Mouse (Mus musculus) stomach, embryonic 14.5 days (tissue): Measurements from ENCODE around the gene Gm3646. TPM values are rescaled to one million over a fixed set of nuclear protein-coding genes. Genes with fewer than 3 reads are reported as not detected.

ENCODE experiments used
- ATAC-seq: fragments of 200-750 bp; cut with Nextera tagmentation; 2 replicates; pipeline ENCODE4 v1.8.0; 2017; ENCODE audit warnings: low read depth, moderate TSS enrichment; ENCODE audit not compliant: insufficient number of reproducible peaks, insufficient read depth, low FRiP score
- H3K27ac ChIP-seq: fragments of 300-500 bp; sonication (generic); 2 replicates; pipeline ENCODE4 v1.5.1; 2014; ENCODE audit warnings: mild to moderate bottlenecking, low read length, moderate library complexity, mixed read lengths
- H3K27me3 ChIP-seq: fragments of 300-500 bp; sonication (generic); 2 replicates; pipeline ENCODE4 v1.6.1; 2014; ENCODE audit warnings: low read length, control low read depth, mixed read lengths; ENCODE audit not compliant: control insufficient read depth, insufficient read depth
- H3K36me3 ChIP-seq: fragments of 300-500 bp; sonication (generic); 2 replicates; pipeline ENCODE4 v1.6.1; 2014; ENCODE audit warnings: mild to moderate bottlenecking, control low read depth, low read length, moderate library complexity, mixed read lengths; ENCODE audit not compliant: control insufficient read depth, insufficient read depth
- H3K4me1 ChIP-seq: fragments of 300-500 bp; sonication (generic); 2 replicates; pipeline ENCODE4 v1.6.1; 2014; ENCODE audit warnings: low read length, control low read depth, mixed read lengths; ENCODE audit not compliant: control insufficient read depth, insufficient read depth
- H3K4me2 ChIP-seq: fragments of 300-500 bp; sonication (generic); replicated peaks from 2 replicates; pipeline ENCODE4 v1.6.1; 2014; ENCODE audit warnings: low read depth, low read length, control low read depth
- H3K4me3 ChIP-seq: fragments of 300-500 bp; sonication (generic); 2 replicates; pipeline ENCODE4 v1.5.1; 2014; ENCODE audit warnings: low read depth, low read length, control low read depth
- H3K9ac ChIP-seq: fragments of 300-500 bp; sonication (generic); replicated peaks from 2 replicates; pipeline ENCODE4 v1.6.1; 2014; ENCODE audit warnings: low read depth, mild to moderate bottlenecking, control low read depth, low read length, moderate library complexity, mixed read lengths
- H3K9me3 ChIP-seq: fragments of 300-500 bp; sonication (generic); 2 replicates; pipeline ENCODE4 v1.6.1; 2016; ENCODE audit warnings: low read depth, low read length, control low read depth; ENCODE audit not compliant: control insufficient read depth
- WGBS: fragments of 180-500 bp; shearing (Covaris S2); extraction: QIAGEN DNeasy Blood & Tissue Kit; methylation state at CpG from one replicate; pipeline ENCODE4 v1.1.7; 2014; 5-methylcytosine and 5-hydroxymethylcytosine counted together
- polyA plus RNA-seq: library from polyadenylated mRNA; unstranded; fragments of >200 nt; fragmentation: Nextera tagmentation; extraction: Ambion mirVana; gene quantifications from 2 replicates; pipeline ENCODE4 v1.2.1, GENCODE M21; 2014

Gene Gm3646
- polyA plus RNA-seq = not detected in 2 replicates

GRCm38 (mm10) chr1:39805243-39805979 is at the start of gene Gm3646:
Gm3646 (minus strand) TSS chr1:39805332.
- peak within 1 kb of the TSS; percentile 61; the same call in 1 of the 2 replicates for H3K27ac ChIP-seq
- 0 out of 2 replicates have a peak, but pooled peaks cover 3% of the 10 kb centered on the region for H3K4me1 ChIP-seq
- no peaks in the 10 kb centered on the region for H3K36me3 ChIP-seq
- H3K4me3 ChIP-seq = no peak within 1 kb of the TSS
- ATAC-seq = no peak; the same call in 1 of the 2 replicates
- 60% methylated on average over 4 of the region's 4 CpGs for WGBS
- no peak within 1 kb of the TSS for H3K9ac ChIP-seq
- no peaks in the 10 kb centered on the region for H3K9me3 ChIP-seq
- no peak within 1 kb of the TSS for H3K4me2 ChIP-seq
- no peaks in the 10 kb centered on the region for H3K27me3 ChIP-seq

GRCm38 (mm10) chr1:39847066-39847465 is 41.9 kb upstream of the Gm3646 start:
- Histone ChIP-seq H3K27ac (no peak overlapping the region), H3K4me2 (no peak overlapping the region), H3K4me1 (no peaks in the 10 kb centered on the region), H3K4me3 (no peak overlapping the region), H3K36me3 (no peaks in the 10 kb centered on the region), H3K9me3 (no peaks in the 10 kb centered on the region), H3K27me3 (no peaks in the 10 kb centered on the region), H3K9ac (no peak overlapping the region)
- WGBS = 80% methylated on average over 7 of the region's 7 CpGs
- no peak for ATAC-seq

- no peak for ATAC-seq
- no peak overlapping the region for H3K27ac ChIP-seq
- no peaks in the 10 kb centered on the region for H3K27me3 ChIP-seq
- H3K4me3 ChIP-seq = no peak overlapping the region
- WGBS = 62% methylated on average over 4 of the region's 4 CpGs
- H3K9ac ChIP-seq = no peak overlapping the region
- no peaks in the 10 kb centered on the region for H3K9me3 ChIP-seq
- H3K4me1 ChIP-seq = no peaks in the 10 kb centered on the region
- no peaks in the 10 kb centered on the region for H3K36me3 ChIP-seq
- H3K4me2 ChIP-seq = no peak overlapping the region
These were observed 41.0 kb upstream of the Gm3646 start for GRCm38 (mm10) chr1:39846031-39846550.

GRCm38 (mm10) chr1:39843328-39843727 is 38.2 kb upstream of the Gm3646 start:
- Histone ChIP-seq H3K4me3 (no peak overlapping the region), H3K9ac (no peak overlapping the region), H3K9me3 (no peaks in the 10 kb centered on the region), H3K4me2 (no peak overlapping the region), H3K36me3 (no peaks in the 10 kb centered on the region), H3K4me1 (no peaks in the 10 kb centered on the region), H3K27ac (no peak overlapping the region), H3K27me3 (no peaks in the 10 kb centered on the region)
- WGBS = 76% methylated on average over 5 of the region's 5 CpGs
- no peak for ATAC-seq

GRCm38 (mm10) chr1:39842218-39843007 is 37.3 kb upstream of the Gm3646 start:
- Histone ChIP-seq H3K27ac (no peak overlapping the region), H3K27me3 (no peaks in the 10 kb centered on the region), H3K4me3 (no peak overlapping the region), H3K4me2 (no peak overlapping the region), H3K4me1 (no peaks in the 10 kb centered on the region), H3K36me3 (no peaks in the 10 kb centered on the region), H3K9me3 (no peaks in the 10 kb centered on the region), H3K9ac (no peak overlapping the region)
- WGBS = 84% methylated on average over 14 of the region's 14 CpGs
- ATAC-seq = no peak; the same call in 1 of the 2 replicates

GRCm38 (mm10) chr1:39840856-39841255 is 35.7 kb upstream of the Gm3646 start:
- H3K36me3 ChIP-seq = no peaks in the 10 kb centered on the region
- no peaks in the 10 kb centered on the region for H3K4me1 ChIP-seq
- H3K4me3 ChIP-seq = no peak overlapping the region

GRCm38 (mm10) chr1:39839838-39840237 is 34.7 kb upstream of the Gm3646 start:
- Histone ChIP-seq H3K27ac (no peak overlapping the region), H3K4me1 (no peaks in the 10 kb centered on the region)
- 61% methylated on average over 8 of the region's 8 CpGs for WGBS

More at GRCm38 (mm10) chr1:39840856-39841255, 35.7 kb upstream of the Gm3646 start:
- 62% methylated on average over 4 of the region's 4 CpGs for WGBS
- Histone ChIP-seq H3K9me3 (no peaks in the 10 kb centered on the region), H3K27me3 (no peaks in the 10 kb centered on the region), H3K4me2 (no peak overlapping the region), H3K27ac (no peak overlapping the region), H3K9ac (no peak overlapping the region)
- ATAC-seq = no peak

GRCm38 (mm10) chr1:39839217-39839616 is 34.1 kb upstream of the Gm3646 start:
- Histone ChIP-seq H3K4me2 (no peak overlapping the region), H3K36me3 (no peaks in the 10 kb centered on the region), H3K9ac (no peak overlapping the region), H3K27ac (no peak overlapping the region), H3K4me1 (no peaks in the 10 kb centered on the region), H3K4me3 (no peak overlapping the region), H3K27me3 (no peaks in the 10 kb centered on the region), H3K9me3 (no peaks in the 10 kb centered on the region)
- 59% methylated on average over 10 of the region's 10 CpGs for WGBS
- ATAC-seq = no peak

More at GRCm38 (mm10) chr1:39839838-39840237, 34.7 kb upstream of the Gm3646 start:
- Histone ChIP-seq H3K4me2 (no peak overlapping the region), H3K36me3 (no peaks in the 10 kb centered on the region), H3K9ac (no peak overlapping the region), H3K27me3 (no peaks in the 10 kb centered on the region), H3K4me3 (no peak overlapping the region), H3K9me3 (no peaks in the 10 kb centered on the region)
- no peak for ATAC-seq
